Mouse (Mus musculus): ENCODE measurements around the gene Igf2bp3. TPM values are rescaled to one million over a fixed set of nuclear protein-coding genes. Genes with fewer than 3 reads are reported as not detected.

Gene Igf2bp3
- polyA plus RNA-seq, 1 experiment = not detected

DNA sequence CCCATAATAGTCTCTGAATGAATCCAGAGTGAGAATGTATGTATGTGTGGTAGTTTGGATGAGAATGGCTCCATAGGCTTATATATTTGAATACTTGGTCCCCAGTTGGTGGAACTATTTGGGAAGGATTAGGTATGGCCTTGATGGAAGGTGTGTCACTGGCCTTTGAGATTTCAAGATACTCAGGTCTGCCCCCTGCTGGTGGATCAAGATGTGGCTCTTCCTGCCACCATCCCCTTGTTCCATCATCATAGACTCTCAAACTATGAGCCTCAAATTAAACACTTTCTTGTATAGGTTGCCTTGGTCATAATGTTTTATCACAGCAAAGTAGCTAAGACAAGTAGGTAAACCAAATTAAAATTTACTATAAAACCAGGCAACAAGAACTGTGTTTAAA is 25.4 kb downstream of the Igf2bp3 start:
- Histone ChIP-seq H3K4me3 (ENCODE audit: insufficient read depth, low read length) (no peak overlapping the region), H3K27ac (ENCODE audit: insufficient read depth, low read length) (no peak overlapping the region), H3K4me1 (ENCODE audit: control insufficient read depth, insufficient read depth, low read length) (no peaks in the 10 kb centered on the region)
- TF ChIP-seq POLR2A (IDR thresholded peaks at IDR 0.05; ENCODE audit: extremely low read depth, insufficient read depth, low read length) (no peak), CTCF (IDR thresholded peaks at IDR 0.05; ENCODE audit: extremely low read depth, insufficient read depth, low read length) (peak; percentile 31)

DNA sequence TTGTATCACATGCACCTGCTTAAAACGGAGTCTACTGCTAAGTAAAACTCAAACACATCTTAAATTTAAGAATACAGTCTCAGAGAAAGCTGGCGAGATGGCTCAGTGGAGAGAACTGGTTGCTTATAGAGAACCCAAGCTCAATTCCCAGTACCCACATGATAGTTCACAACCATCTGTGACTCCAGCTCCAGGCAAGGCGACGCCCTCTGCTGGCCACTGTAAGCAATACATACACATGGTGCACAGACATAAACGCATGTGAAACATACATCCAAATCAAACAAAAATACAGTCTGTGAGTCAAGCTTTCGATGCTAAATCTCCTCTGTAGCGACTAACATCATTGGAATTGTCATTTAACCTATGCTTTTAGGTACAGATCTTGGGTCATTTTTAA is 27.5 kb downstream of the Igf2bp3 start:
- no peak for TF ChIP-seq POLR2A (IDR thresholded peaks at IDR 0.05; ENCODE audit: extremely low read depth, insufficient read depth, low read length)
- Histone ChIP-seq H3K4me1 (ENCODE audit: control insufficient read depth, insufficient read depth, low read length) (no peaks in the 10 kb centered on the region), H3K27ac (ENCODE audit: insufficient read depth, low read length) (no peak overlapping the region), H3K4me3 (ENCODE audit: insufficient read depth, low read length) (no peak overlapping the region)

DNA sequence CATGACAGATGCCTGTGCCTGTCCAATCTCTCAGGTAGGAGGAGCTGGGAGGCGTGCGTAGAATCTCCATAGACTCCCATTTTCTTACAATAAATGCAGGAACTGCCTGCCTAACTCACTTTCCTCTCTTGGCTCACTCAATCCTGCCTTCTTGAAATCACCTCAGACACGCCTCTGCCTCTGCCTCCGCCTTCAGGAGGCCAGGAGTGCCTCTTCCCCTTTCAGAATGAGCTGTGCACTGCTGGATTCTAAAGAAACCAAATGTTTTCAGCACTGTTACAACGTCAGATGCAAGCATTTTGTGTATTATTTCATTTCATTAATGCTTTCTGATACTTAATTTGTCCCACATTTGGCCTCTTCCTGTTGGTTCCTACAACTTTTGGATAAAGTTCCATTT is 38.7 kb downstream of the Igf2bp3 start:
- Histone ChIP-seq H3K4me1 (ENCODE audit: control insufficient read depth, insufficient read depth, low read length) (no peaks in the 10 kb centered on the region), H3K4me3 (ENCODE audit: insufficient read depth, low read length) (no peak overlapping the region), H3K27ac (ENCODE audit: insufficient read depth, low read length) (no peak overlapping the region)
- no peak for TF ChIP-seq CTCF (IDR thresholded peaks at IDR 0.05; ENCODE audit: extremely low read depth, insufficient read depth, low read length)
- TF ChIP-seq POLR2A (IDR thresholded peaks at IDR 0.05; ENCODE audit: extremely low read depth, insufficient read depth, low read length) = no peak

DNA sequence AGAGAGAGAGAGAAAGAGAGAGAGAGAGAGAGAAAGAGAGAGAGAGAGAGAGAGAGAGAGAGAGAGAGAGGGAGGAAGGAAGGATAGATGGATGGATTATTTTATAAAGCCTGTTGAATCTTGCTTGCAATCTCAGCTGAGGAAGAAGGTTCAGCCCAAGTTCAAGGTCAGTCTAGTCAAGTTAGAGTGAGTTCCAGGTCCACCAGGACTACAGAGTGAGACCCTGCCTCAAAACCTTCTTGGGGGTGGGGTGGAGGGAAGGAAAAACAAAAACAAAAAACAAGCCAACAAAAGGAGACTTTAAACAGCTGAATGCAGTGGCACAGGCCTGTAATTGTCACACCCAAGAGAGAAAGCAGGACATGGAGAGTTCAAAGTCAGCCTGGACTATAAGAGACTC is 40.1 kb downstream of the Igf2bp3 start:
- Histone ChIP-seq H3K4me1 (ENCODE audit: control insufficient read depth, insufficient read depth, low read length) (no peaks in the 10 kb centered on the region), H3K27ac (ENCODE audit: insufficient read depth, low read length) (no peak overlapping the region), H3K4me3 (ENCODE audit: insufficient read depth, low read length) (no peak overlapping the region)
- TF ChIP-seq CTCF (IDR thresholded peaks at IDR 0.05; ENCODE audit: extremely low read depth, insufficient read depth, low read length) = no peak
- no peak for TF ChIP-seq POLR2A (IDR thresholded peaks at IDR 0.05; ENCODE audit: extremely low read depth, insufficient read depth, low read length)

DNA sequence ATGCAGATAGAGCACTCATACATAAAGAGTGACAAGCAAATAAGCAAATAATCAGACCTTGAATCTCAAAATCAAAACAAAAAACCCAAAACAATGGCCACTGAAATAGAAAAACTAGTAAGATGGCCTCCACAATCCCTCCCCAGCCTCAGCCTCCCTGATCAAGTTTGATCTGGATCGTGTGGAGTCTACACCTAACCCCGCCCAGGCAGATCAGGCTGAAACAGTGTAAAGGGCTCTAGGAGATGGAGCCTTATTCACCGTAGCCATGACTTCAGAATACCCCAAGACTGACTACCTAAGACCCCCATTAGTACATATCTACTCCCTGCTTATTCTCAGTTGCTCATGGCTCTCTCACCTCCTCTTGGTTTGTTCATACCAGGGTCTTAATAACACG is 41.1 kb downstream of the Igf2bp3 start:
- TF ChIP-seq POLR2A (IDR thresholded peaks at IDR 0.05; ENCODE audit: extremely low read depth, insufficient read depth, low read length) (no peak), CTCF (IDR thresholded peaks at IDR 0.05; ENCODE audit: extremely low read depth, insufficient read depth, low read length) (no peak)
- no peak overlapping the region for H3K27ac ChIP-seq (ENCODE audit: insufficient read depth, low read length)

DNA sequence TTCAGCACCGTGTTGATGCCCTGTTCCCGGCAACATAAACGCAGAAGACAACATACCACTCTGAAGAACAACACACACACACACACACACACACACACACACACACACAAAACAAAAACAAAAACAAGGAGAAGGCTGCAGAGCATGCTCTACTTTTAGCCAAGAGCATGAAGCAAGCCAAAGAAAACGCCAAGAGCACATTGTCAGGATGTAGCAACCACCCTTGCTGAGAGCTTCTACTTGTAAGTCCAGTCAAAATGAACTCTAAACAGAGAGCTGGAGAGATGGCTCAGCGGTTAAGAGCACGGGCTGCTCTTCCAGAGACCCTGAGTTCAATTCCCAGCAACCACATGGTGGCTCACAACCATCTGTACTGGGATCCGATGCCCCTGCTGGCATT is 41.5 kb downstream of the Igf2bp3 start:
- TF ChIP-seq CTCF (IDR thresholded peaks at IDR 0.05; ENCODE audit: extremely low read depth, insufficient read depth, low read length) (no peak), POLR2A (IDR thresholded peaks at IDR 0.05; ENCODE audit: extremely low read depth, insufficient read depth, low read length) (no peak)
- Histone ChIP-seq H3K4me1 (ENCODE audit: control insufficient read depth, insufficient read depth, low read length) (no peaks in the 10 kb centered on the region), H3K27ac (ENCODE audit: insufficient read depth, low read length) (no peak overlapping the region), H3K4me3 (ENCODE audit: insufficient read depth, low read length) (no peak overlapping the region)

More for the DNA sequence above, 41.1 kb downstream of the Igf2bp3 start:
- Histone ChIP-seq H3K4me1 (ENCODE audit: control insufficient read depth, insufficient read depth, low read length) (no peaks in the 10 kb centered on the region), H3K4me3 (ENCODE audit: insufficient read depth, low read length) (no peak overlapping the region)

DNA sequence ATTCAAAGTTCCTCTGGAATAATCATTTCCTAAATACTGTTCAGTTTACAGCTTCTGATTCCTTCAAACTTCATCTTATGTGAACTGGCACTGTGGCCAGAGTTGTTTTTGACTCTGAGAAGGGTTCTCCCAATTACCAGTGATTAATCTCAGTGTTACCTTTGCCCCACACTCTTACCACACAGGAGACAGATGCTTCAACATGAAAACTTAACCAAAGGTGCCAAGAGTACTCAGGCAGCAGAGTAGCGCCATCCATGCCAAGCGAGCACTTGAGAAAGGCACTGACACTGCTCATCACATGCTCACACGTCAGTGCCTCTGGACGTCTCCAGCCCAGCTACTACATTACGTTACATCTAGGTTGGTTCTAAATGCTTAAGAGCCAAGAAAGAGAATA is 43.5 kb downstream of the Igf2bp3 start:
- no peaks in the 10 kb centered on the region for H3K4me1 ChIP-seq (ENCODE audit: control insufficient read depth, insufficient read depth, low read length)
- no peak overlapping the region for H3K4me3 ChIP-seq (ENCODE audit: insufficient read depth, low read length)
- no peak overlapping the region for H3K27ac ChIP-seq (ENCODE audit: insufficient read depth, low read length)
- TF ChIP-seq POLR2A (IDR thresholded peaks at IDR 0.05; ENCODE audit: extremely low read depth, insufficient read depth, low read length) (no peak), CTCF (IDR thresholded peaks at IDR 0.05; ENCODE audit: extremely low read depth, insufficient read depth, low read length) (no peak)

DNA sequence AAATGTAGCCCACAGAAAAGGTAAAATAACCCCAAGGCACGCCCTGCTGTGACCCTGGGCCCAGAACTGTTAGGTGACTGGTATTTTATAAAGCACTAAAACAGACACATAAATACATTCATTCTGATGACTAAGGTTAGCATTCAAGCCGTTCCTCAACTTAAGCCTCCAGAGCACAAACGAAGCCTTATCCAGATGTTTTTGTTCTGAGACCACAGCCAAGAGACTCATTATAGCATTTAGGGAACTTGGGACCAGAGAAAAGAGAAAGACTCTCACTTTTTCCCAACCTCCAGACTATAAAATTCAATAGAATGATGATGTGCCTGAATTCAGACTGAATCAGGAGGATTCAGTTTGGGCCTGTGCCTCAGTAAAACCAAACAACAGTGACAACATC is 46.1 kb downstream of the Igf2bp3 start:
- TF ChIP-seq POLR2A (IDR thresholded peaks at IDR 0.05; ENCODE audit: extremely low read depth, insufficient read depth, low read length) (no peak), CTCF (IDR thresholded peaks at IDR 0.05; ENCODE audit: extremely low read depth, insufficient read depth, low read length) (no peak)
- H3K4me3 ChIP-seq (ENCODE audit: insufficient read depth, low read length) = no peak overlapping the region

DNA sequence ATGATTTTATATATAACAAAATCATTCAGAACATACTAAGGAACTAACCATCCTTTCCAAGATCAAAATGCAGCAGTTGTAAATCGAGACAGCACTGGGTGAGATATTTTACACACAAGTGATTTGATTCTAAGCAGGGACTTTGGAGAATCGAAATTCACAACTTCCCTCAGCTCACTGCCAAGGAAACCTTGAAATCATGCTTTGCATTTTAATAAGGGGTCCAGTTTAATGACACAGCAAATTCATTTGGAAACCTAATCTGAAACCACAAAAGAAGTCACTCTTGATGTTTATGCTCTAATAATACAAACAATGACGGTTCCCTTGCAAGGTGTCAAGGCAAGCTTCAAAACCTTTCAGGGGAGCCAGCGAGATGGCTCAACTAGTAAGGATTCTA is 47.4 kb downstream of the Igf2bp3 start:
- Histone ChIP-seq H3K27ac (ENCODE audit: insufficient read depth, low read length) (no peak overlapping the region), H3K4me1 (ENCODE audit: control insufficient read depth, insufficient read depth, low read length) (no peaks in the 10 kb centered on the region), H3K4me3 (ENCODE audit: insufficient read depth, low read length) (no peak overlapping the region)
- no peak for TF ChIP-seq POLR2A (IDR thresholded peaks at IDR 0.05; ENCODE audit: extremely low read depth, insufficient read depth, low read length)
- no peak for TF ChIP-seq CTCF (IDR thresholded peaks at IDR 0.05; ENCODE audit: extremely low read depth, insufficient read depth, low read length)

More for the DNA sequence above, 46.1 kb downstream of the Igf2bp3 start:
- Histone ChIP-seq H3K27ac (ENCODE audit: insufficient read depth, low read length) (no peak overlapping the region), H3K4me1 (ENCODE audit: control insufficient read depth, insufficient read depth, low read length) (no peaks in the 10 kb centered on the region)

DNA sequence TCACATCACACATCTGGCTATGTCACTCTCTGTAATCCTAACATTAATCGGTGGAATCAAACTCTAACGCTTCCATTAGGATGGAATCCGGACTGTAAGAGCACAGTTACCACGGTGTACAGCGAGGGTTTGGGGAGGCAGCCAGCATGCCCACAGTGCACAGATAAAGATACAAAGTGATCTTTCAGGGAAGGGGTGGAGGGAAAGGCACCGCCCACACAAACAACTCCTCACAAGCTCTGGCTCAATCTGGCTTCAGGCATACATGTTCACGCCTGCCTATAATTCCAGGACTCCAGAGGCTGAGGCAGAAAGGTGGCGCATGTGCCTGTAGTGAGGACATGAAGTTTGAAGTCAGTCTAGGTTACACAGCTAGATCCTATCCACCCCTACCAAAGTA is 48.4 kb downstream of the Igf2bp3 start:
- TF ChIP-seq CTCF (IDR thresholded peaks at IDR 0.05; ENCODE audit: extremely low read depth, insufficient read depth, low read length) = no peak
- TF ChIP-seq POLR2A (IDR thresholded peaks at IDR 0.05; ENCODE audit: extremely low read depth, insufficient read depth, low read length) = no peak
- H3K4me3 ChIP-seq (ENCODE audit: insufficient read depth, low read length) = no peak overlapping the region
- H3K4me1 ChIP-seq (ENCODE audit: control insufficient read depth, insufficient read depth, low read length) = no peaks in the 10 kb centered on the region
- H3K27ac ChIP-seq (ENCODE audit: insufficient read depth, low read length) = no peak overlapping the region

DNA sequence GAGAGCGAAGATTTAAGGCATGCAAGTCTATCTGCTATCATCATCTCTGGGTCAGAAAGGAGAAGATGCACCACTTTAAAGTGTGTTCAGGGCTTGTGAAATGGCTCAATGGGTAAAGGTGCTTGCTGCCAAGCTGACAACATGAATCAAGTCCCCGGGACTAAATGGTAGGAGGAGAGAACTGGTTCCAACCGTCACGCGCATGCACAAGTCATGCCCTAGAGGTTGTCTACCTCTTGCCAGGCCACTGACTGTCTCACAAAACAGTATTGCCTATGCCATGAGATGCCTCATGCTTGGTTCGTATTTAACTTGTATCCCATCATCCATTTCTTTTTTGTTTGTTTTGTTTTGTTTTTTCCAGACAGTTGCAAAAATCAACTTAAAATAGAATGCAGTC is 48.9 kb downstream of the Igf2bp3 start:
- TF ChIP-seq POLR2A (IDR thresholded peaks at IDR 0.05; ENCODE audit: extremely low read depth, insufficient read depth, low read length) (no peak), CTCF (IDR thresholded peaks at IDR 0.05; ENCODE audit: extremely low read depth, insufficient read depth, low read length) (no peak)
- Histone ChIP-seq H3K4me1 (ENCODE audit: control insufficient read depth, insufficient read depth, low read length) (no peaks in the 10 kb centered on the region), H3K27ac (ENCODE audit: insufficient read depth, low read length) (no peak overlapping the region), H3K4me3 (ENCODE audit: insufficient read depth, low read length) (no peak overlapping the region)

All from cortical plate, adult 2 months (tissue).